Mouse (Mus musculus): Measurements from ENCODE around the gene Hmgcl.
A peak's percentile ranks its signal among the peaks of the same experiment; 100 is the strongest.

Hmgcl gene

GRCm38 (mm10) chr4:135984556-135984955 is 38.3 kb downstream of the Hmgcl start:
- DNase-seq (ENCODE audit: extremely low spot score, low spot score), result no peak

GRCm38 (mm10) chr4:135985193-135985592 is 38.9 kb downstream of the Hmgcl start:
- DNase-seq (ENCODE audit: extremely low spot score, low spot score), result no peak

- DNase-seq (ENCODE audit: extremely low spot score, low spot score), result no peak
Observed at GRCm38 (mm10) chr4:135985769-135986168, 39.5 kb downstream of the Hmgcl start.

- DNase-seq (ENCODE audit: extremely low spot score, low spot score), result no peak
Observed at GRCm38 (mm10) chr4:135986301-135986942, 40.2 kb downstream of the Hmgcl start.

- peak; percentile 93 for DNase-seq (ENCODE audit: extremely low spot score, low spot score)
Observed at GRCm38 (mm10) chr4:135986943-135987710, 40.9 kb downstream of the Hmgcl start, which contains the start of gene Pithd1. TSS of gene Pithd1 (minus strand) at chr4:135987264.

- DNase-seq (ENCODE audit: extremely low spot score, low spot score), result no peak
Observed at GRCm38 (mm10) chr4:135987714-135988113, 41.5 kb downstream of the Hmgcl start.

GRCm38 (mm10) chr4:135993941-135994340 is 47.7 kb downstream of the Hmgcl start:
- no peak for DNase-seq (ENCODE audit: extremely low spot score, low spot score)

- no peak for DNase-seq (ENCODE audit: extremely low spot score, low spot score)
Observed at GRCm38 (mm10) chr4:135995118-135995517, 48.9 kb downstream of the Hmgcl start.

GRCm38 (mm10) chr4:136004107-136004675 is 57.9 kb downstream of the Hmgcl start:
- DNase-seq (ENCODE audit: extremely low spot score, low spot score), result no peak

GRCm38 (mm10) chr4:136004921-136005320 is 58.7 kb downstream of the Hmgcl start:
- no peak for DNase-seq (ENCODE audit: extremely low spot score, low spot score)

GRCm38 (mm10) chr4:136006821-136007220 is 60.6 kb downstream of the Hmgcl start:
- no peak for DNase-seq (ENCODE audit: extremely low spot score, low spot score)

GRCm38 (mm10) chr4:136008782-136009447 is 62.7 kb downstream of the Hmgcl start:
- DNase-seq (ENCODE audit: extremely low spot score, low spot score), result no peak

- DNase-seq (ENCODE audit: extremely low spot score, low spot score), result no peak
Observed at GRCm38 (mm10) chr4:136010586-136010985, 64.3 kb downstream of the Hmgcl start.
